Mouse (Mus musculus) kidney, adult 8-10 months (tissue): ENCODE results near the gene Gm21870.
"Not testable (repeated sequence)": the region's sequence is repeated elsewhere in the genome, so short reads cannot be mapped to it uniquely, and the experiment has no call there.

Source experiments
- DNase-seq, 2 experiments: peaks; one replicate each; pipeline ENCODE4 v3.0.0; 2022

The Gm21870 gene

DNA sequence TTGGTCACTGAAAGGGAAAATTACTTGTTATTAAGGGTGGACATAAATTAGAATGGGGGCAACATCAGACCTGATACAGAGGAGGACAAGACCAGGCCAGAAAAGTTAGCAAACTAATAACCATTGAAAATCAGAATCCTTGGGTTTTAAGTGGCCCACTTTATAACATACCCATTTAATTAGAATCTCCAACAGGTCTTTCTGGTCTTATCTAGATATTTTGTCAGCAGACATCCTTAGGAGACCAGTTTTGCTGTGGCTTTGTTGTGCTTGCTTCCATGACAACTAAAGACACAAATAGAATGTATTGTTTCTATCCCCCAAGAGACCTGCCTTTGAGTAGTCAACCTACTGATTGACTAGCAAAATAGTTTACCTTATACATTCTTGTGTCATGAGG, at the start of gene Gm21870:
TSS of gene Gm21870 (minus strand) at position 101 of the 400 bp plus-strand sequence.
- not testable (repeated sequence) for DNase-seq

DNA sequence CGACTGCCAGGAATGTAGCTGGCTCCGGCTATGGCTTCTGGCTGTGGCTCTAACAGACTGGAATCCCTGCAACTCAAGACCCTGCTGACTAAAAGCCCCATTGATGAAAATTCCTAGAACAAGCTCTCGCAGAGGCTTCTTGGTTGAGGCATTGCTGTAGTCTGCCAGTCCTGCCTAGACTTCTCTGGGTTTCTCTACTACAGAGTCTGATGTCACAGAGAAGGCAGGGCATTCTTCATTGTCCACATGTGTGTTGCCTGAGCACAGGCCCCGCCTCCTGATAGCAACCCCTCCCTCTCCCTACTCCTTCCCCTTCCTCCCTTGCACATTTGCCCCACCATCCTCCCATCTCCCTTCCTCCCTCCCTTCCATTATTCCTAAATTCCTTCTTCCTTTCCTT, 30.2 kb downstream of the Gm21870 start, which contains the start of gene Btbd35f6:
TSS of gene Btbd35f6 (minus strand) at position 101 of the 400 bp plus-strand sequence.
- DNase-seq = not testable (repeated sequence)
